Mouse (Mus musculus): ENCODE data around the gene Erlin1. TPM values are rescaled to one million over a fixed set of nuclear protein-coding genes. Genes with fewer than 3 reads are reported as not detected.

The Erlin1 gene
- polyA plus RNA-seq, 1 experiment = 7.4 TPM

GRCm38 (mm10) chr19:43990362-43990761 is 79.2 kb downstream of the Erlin1 start:
- TF ChIP-seq CTCF (IDR thresholded peaks at IDR 0.05; ENCODE audit: control insufficient read depth, insufficient read depth, low read length) (no peak), POLR2A (IDR thresholded peaks at IDR 0.05; ENCODE audit: borderline replicate concordance, control insufficient read depth, low read depth, low read length) (no peak)
- no peaks in the 10 kb centered on the region for H3K4me1 ChIP-seq (ENCODE audit: control insufficient read depth, insufficient read depth, low read length)
- H3K27ac ChIP-seq (ENCODE audit: control insufficient read depth, insufficient read depth, low read depth, low read length, poor library complexity) = no peak overlapping the region
- 78% methylated on average over 8 of the region's 8 CpGs for WGBS
- H3K4me3 ChIP-seq (replicated peaks; ENCODE audit: control insufficient read depth, low read depth, low read length) = no peak overlapping the region

- 35% methylated on average over 30 of the region's 30 CpGs for WGBS
- Histone ChIP-seq H3K4me3 (replicated peaks; ENCODE audit: control insufficient read depth, low read depth, low read length) (no peak within 1 kb of the TSS), H3K4me1 (ENCODE audit: control insufficient read depth, insufficient read depth, low read length) (no peaks in the 10 kb centered on the region), H3K27ac (ENCODE audit: control insufficient read depth, insufficient read depth, low read depth, low read length, poor library complexity) (no peak within 1 kb of the TSS)
- TF ChIP-seq POLR2A (IDR thresholded peaks at IDR 0.05; ENCODE audit: borderline replicate concordance, control insufficient read depth, low read depth, low read length) (no peak), CTCF (IDR thresholded peaks at IDR 0.05; ENCODE audit: control insufficient read depth, insufficient read depth, low read length) (no peak)
Measured at GRCm38 (mm10) chr19:43986069-43986794, 83.4 kb downstream of the Erlin1 start, which contains the start of gene Cpn1. Cpn1 (minus strand) TSS chr19:43986556.

Other genes with a start within 250 kb of the Erlin1 start
- 2.7 and 6.1 TPM in 2 replicates for gene Dnmbp, start 129.6 kb downstream of the Erlin1 start, polyA plus RNA-seq (2011; ENCODE audit: insufficient read depth, insufficient read length, low replicate concordance, missing spikeins)
- gene Cpn1, start 83.2 kb downstream of the Erlin1 start, polyA plus RNA-seq (2011; ENCODE audit: insufficient read depth, insufficient read length, low replicate concordance, missing spikeins) = not detected in 2 replicates
- gene Cyp2c23, start 40.6 kb downstream of the Erlin1 start, polyA plus RNA-seq (2011; ENCODE audit: insufficient read depth, insufficient read length, low replicate concordance, missing spikeins) = 1.0 TPM in 2 replicates
- gene Chuk, start 37.7 kb upstream of the Erlin1 start, polyA plus RNA-seq (2011; ENCODE audit: insufficient read depth, insufficient read length, low replicate concordance, missing spikeins) = 21.4 and 31.3 TPM in 2 replicates
- gene Cwf19l1, start 66.1 kb upstream of the Erlin1 start, polyA plus RNA-seq (2011; ENCODE audit: insufficient read depth, insufficient read length, low replicate concordance, missing spikeins) = 8.3 and 22.6 TPM in 2 replicates
- gene Bloc1s2, start 76.7 kb upstream of the Erlin1 start, polyA plus RNA-seq (2011; ENCODE audit: insufficient read depth, insufficient read length, low replicate concordance, missing spikeins) = 40.9 and 78.0 TPM in 2 replicates
- gene Pkd2l1, start 122.7 kb upstream of the Erlin1 start, polyA plus RNA-seq (2011; ENCODE audit: insufficient read depth, insufficient read length, low replicate concordance, missing spikeins) = not detected in 2 replicates
- gene Scd3, start 133.5 kb upstream of the Erlin1 start, polyA plus RNA-seq (2011; ENCODE audit: insufficient read depth, insufficient read length, low replicate concordance, missing spikeins) = 0.45 TPM in 1 of 2 replicates, not detected in the other
- 7.2 and 19.7 TPM in 2 replicates for gene Scd2, start 223.9 kb upstream of the Erlin1 start, polyA plus RNA-seq (2011; ENCODE audit: insufficient read depth, insufficient read length, low replicate concordance, missing spikeins)